Mouse (Mus musculus): ENCODE measurements around the gene Dlat. TPM values are rescaled to one million over a fixed set of nuclear protein-coding genes. Genes with fewer than 3 reads are reported as not detected.
A peak's percentile ranks its signal among the peaks of the same experiment; 100 is the strongest.

Gene Dlat
- polyA plus RNA-seq, 1 experiment from 2014 or later = 54.9 TPM

DNA sequence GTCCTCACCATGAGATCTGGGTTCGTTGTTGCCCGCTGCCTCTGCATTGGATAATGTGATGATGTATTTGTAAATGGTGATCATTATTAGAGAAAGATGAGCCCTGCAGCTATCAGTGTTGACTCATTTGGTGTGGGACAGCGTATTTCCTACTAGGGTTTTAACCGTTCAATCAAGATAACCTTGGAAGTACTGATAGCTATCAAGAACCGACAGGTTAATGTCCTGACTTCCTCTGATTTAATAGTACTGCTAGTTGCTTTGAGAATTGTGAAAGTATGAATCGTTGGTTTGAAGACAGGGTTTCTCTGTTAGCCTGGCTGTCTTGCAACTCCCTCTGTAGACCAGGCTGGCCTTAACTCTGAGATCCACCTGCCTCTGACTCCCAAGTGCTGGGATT is 55.2 kb downstream of the Dlat start:
- 5% methylated on average over 6 of the region's 6 CpGs for WGBS
- H3K4me2 ChIP-seq (ENCODE audit: low read length) = peak overlapping the region; percentile 94
- H3K9me3 ChIP-seq (ENCODE audit: control insufficient read depth, low read length) = no peaks in the 10 kb centered on the region
- peaks cover 23% of the 10 kb centered on the region for H3K4me1 ChIP-seq (ENCODE audit: control insufficient read depth, insufficient read depth, low read length)
- peak overlapping the region; percentile 86 for H3K4me3 ChIP-seq (replicated peaks; ENCODE audit: low read depth, low read length)
- H3K27me3 ChIP-seq (ENCODE audit: control insufficient read depth, insufficient read depth, low read length) = no peaks in the 10 kb centered on the region
- peaks cover 48% of the 10 kb centered on the region for H3K36me3 ChIP-seq (ENCODE audit: control insufficient read depth, insufficient read depth, low read length)
- H3K27ac ChIP-seq (replicated peaks; ENCODE audit: low read depth, low read length) = peak overlapping the region; percentile 87
- ATAC-seq (ENCODE audit: low FRiP score, low TSS enrichment) (no peak), DNase-seq (no peak)
- H3K9ac ChIP-seq (replicated peaks; ENCODE audit: low read length) = peak overlapping the region; percentile 85

DNA sequence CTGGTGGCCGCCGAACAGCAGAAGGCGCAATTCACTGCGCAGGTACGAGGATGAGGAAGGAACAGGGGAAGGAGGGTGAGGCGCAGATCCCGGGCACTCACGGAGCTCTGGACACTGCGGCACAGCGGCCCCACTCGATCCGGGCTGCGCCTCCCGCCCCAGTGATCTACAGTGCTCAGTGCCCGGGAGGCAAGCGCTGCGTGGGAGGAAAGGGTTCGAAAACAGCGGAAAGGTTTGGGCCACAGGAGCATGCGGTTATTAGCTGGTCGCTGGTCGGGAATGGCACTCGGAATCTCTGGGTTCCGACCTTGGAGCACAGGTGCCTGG is 55.6 kb downstream of the Dlat start:
- H3K27me3 ChIP-seq (ENCODE audit: control insufficient read depth, insufficient read depth, low read length) = no peaks in the 10 kb centered on the region
- peaks cover 48% of the 10 kb centered on the region for H3K36me3 ChIP-seq (ENCODE audit: control insufficient read depth, insufficient read depth, low read length)
- DNase-seq (no peak), ATAC-seq (ENCODE audit: low FRiP score, low TSS enrichment) (peak; percentile 88)
- peaks cover 23% of the 10 kb centered on the region for H3K4me1 ChIP-seq (ENCODE audit: control insufficient read depth, insufficient read depth, low read length)
- peak overlapping the region; percentile 87 for H3K27ac ChIP-seq (replicated peaks; ENCODE audit: low read depth, low read length)
- under 1% methylated on average over 24 of the region's 24 CpGs for WGBS
- H3K4me3 ChIP-seq (replicated peaks; ENCODE audit: low read depth, low read length) = peak overlapping the region; percentile 86
- no peaks in the 10 kb centered on the region for H3K9me3 ChIP-seq (ENCODE audit: control insufficient read depth, low read length)
- peak overlapping the region; percentile 94 for H3K4me2 ChIP-seq (ENCODE audit: low read length)
- H3K9ac ChIP-seq (replicated peaks; ENCODE audit: low read length) = peak overlapping the region; percentile 85

DNA sequence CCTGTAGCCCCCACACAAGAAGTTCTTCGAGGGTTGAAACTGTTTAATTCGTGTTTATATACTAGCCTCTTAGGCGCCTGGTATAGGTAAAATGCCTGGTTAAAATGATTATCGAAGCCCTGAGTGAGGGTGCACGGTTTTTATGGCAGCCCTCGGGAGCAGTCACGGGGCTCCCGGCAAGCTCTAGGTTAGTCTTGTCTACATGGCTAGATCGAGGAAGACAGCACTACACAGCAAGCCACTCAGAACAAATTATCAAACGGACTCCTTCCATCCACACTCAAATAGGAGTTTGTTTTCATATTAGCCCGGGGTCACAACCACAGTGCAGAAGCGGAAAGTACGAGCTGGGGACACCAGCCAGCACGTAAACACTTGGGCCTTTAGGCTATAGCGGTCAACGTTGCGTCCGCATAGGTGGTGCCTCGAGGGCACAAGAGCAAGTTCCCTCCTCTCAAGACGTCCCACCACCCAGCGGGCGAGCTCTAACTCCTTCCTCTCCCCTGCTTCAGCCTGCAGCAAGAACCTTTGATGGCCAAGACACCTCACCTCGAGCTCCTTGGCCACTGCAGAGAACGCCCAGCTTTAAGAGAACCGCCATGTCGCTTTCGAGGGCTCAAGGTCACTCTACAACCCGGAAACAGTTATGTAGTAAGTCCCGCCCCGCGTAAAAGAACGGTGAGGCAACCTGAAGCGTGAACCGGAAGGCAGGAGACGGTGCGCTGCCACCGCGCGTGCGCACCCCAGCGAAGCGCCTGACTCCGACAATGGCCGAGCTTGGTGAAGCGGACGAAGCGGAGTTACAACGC is 56.2 kb downstream of the Dlat start, which contains the start of the genes Sdhd and Timm8b:
Gene Sdhd, minus strand, starts transcription at position 624 of the 809 bp plus-strand sequence.
Gene Timm8b, plus strand, starts transcription at position 722 of the 809 bp plus-strand sequence.
- peak; percentile 98 for DNase-seq
- Histone ChIP-seq H3K9me3 (ENCODE audit: control insufficient read depth, low read length) (no peaks in the 10 kb centered on the region), H3K4me2 (ENCODE audit: low read length) (peak within 1 kb of the TSS; percentile 94), H3K27me3 (ENCODE audit: control insufficient read depth, insufficient read depth, low read length) (no peaks in the 10 kb centered on the region), H3K36me3 (ENCODE audit: control insufficient read depth, insufficient read depth, low read length) (peaks cover 48% of the 10 kb centered on the region), H3K9ac (replicated peaks; ENCODE audit: low read length) (peak within 1 kb of the TSS; percentile 85), H3K4me1 (ENCODE audit: control insufficient read depth, insufficient read depth, low read length) (peaks cover 23% of the 10 kb centered on the region), H3K4me3 (replicated peaks; ENCODE audit: low read depth, low read length) (peak within 1 kb of the TSS; percentile 86), H3K27ac (replicated peaks; ENCODE audit: low read depth, low read length) (peak within 1 kb of the TSS; percentile 87)
- WGBS = under 1% methylated on average over 48 of the region's 48 CpGs
- ATAC-seq (ENCODE audit: low FRiP score, low TSS enrichment) = peak; percentile 97

DNA sequence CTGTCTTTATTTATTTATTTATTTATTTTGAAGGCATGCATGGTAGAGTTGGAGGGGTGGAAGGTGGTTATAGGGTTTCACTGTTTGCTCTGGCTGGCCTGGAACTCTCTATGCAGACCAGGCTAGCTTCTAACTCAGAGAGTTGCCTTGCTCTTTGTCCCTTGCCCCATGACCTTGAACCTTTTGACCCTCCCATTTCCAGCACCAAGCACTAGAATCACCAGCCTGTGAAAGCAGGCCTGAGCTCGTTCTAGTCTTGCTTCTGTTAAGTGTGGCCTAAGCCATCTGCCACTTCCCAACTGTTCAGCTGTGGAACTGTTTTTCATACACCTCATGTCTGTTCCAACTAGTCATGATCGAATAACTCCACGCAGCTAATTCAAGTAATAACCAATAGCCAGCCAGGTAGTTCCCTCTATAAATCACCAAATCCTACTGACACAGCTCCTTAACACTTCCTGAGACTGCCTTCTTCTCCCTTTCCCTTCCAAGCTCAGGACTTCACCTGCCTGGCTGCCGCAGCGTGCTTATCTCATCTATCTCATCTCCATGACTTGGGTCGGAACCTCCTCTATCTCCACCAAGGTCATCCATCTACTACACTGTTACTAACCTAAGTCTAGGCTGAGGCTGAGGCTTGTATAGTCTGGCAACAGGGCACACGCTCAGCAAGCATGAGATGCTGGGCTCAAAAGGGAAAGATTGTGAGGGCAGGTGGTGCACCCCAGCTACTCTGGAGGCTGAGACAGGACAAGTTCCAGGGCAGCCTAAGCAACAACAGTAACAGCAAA is 57.3 kb downstream of the Dlat start:
- Histone ChIP-seq H3K27ac (replicated peaks; ENCODE audit: low read depth, low read length) (no peak overlapping the region), H3K27me3 (ENCODE audit: control insufficient read depth, insufficient read depth, low read length) (no peaks in the 10 kb centered on the region), H3K9ac (replicated peaks; ENCODE audit: low read length) (no peak overlapping the region; the same call in 1 of the 2 replicates), H3K4me3 (replicated peaks; ENCODE audit: low read depth, low read length) (peak overlapping the region; percentile 86), H3K9me3 (ENCODE audit: control insufficient read depth, low read length) (no peaks in the 10 kb centered on the region), H3K4me2 (ENCODE audit: low read length) (peak overlapping the region; percentile 94), H3K4me1 (ENCODE audit: control insufficient read depth, insufficient read depth, low read length) (peaks cover 23% of the 10 kb centered on the region), H3K36me3 (ENCODE audit: control insufficient read depth, insufficient read depth, low read length) (peaks cover 48% of the 10 kb centered on the region)
- DNase-seq (no peak), ATAC-seq (ENCODE audit: low FRiP score, low TSS enrichment) (no peak)
- 91% methylated on average over 7 of the region's 7 CpGs for WGBS

DNA sequence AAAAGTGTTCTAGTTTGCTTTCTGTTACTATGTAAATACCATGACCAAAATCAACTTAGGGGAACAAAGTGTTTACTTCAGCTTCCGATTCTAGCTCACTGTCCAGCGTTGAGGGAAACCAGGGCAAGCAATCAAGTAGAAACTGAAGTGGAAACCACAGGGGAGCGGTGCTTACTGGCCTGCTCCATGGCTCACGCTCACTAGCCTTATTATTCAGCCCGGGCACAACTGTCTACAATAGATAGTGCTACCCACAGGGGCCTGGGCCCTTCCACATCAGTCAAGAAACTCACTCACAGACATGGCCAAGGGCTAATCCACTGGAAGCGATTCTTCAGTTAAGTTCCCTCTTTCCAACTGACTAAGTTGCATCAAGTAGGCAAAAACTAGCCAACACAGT is 58.0 kb downstream of the Dlat start:
- Histone ChIP-seq H3K4me3 (replicated peaks; ENCODE audit: low read depth, low read length) (no peak overlapping the region), H3K36me3 (ENCODE audit: control insufficient read depth, insufficient read depth, low read length) (peaks cover 53% of the 10 kb centered on the region), H3K9ac (replicated peaks; ENCODE audit: low read length) (no peak overlapping the region), H3K27ac (replicated peaks; ENCODE audit: low read depth, low read length) (no peak overlapping the region), H3K4me2 (ENCODE audit: low read length) (no peak overlapping the region), H3K27me3 (ENCODE audit: control insufficient read depth, insufficient read depth, low read length) (no peaks in the 10 kb centered on the region), H3K9me3 (ENCODE audit: control insufficient read depth, low read length) (no peaks in the 10 kb centered on the region), H3K4me1 (ENCODE audit: control insufficient read depth, insufficient read depth, low read length) (peaks cover 23% of the 10 kb centered on the region)
- ATAC-seq (ENCODE audit: low FRiP score, low TSS enrichment) (no peak), DNase-seq (no peak)
- 85% methylated on average over 6 of the region's 6 CpGs for WGBS

DNA sequence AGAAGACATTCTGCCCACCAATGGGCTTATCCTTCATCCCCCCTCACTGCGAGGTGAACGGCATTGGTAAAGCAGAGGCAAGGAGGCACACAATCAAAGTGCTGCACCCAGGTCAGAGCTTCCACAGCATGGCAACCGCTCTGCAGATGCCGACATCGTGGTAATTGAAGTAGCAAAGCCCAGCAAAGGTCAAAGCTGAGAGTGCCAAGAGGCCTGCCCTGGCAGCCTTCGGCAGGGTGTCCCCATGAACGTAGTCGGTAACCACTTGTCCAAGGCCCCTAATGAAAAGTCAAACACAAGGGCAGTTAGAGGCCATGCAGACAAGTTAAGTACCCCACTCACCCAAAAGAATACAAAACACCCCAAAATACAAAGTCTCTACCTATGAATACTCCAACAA is 62.6 kb downstream of the Dlat start:
- DNase-seq (no peak), ATAC-seq (ENCODE audit: low FRiP score, low TSS enrichment) (no peak)
- H3K4me2 ChIP-seq (ENCODE audit: low read length) = no peak overlapping the region
- peaks cover 3% of the 10 kb centered on the region for H3K4me1 ChIP-seq (ENCODE audit: control insufficient read depth, insufficient read depth, low read length)
- H3K27me3 ChIP-seq (ENCODE audit: control insufficient read depth, insufficient read depth, low read length) = no peaks in the 10 kb centered on the region
- no peak overlapping the region for H3K9ac ChIP-seq (replicated peaks; ENCODE audit: low read length)
- peaks cover 57% of the 10 kb centered on the region for H3K36me3 ChIP-seq (ENCODE audit: control insufficient read depth, insufficient read depth, low read length)
- no peaks in the 10 kb centered on the region for H3K9me3 ChIP-seq (ENCODE audit: control insufficient read depth, low read length)
- WGBS = 97% methylated on average over 8 of the region's 8 CpGs
- H3K27ac ChIP-seq (replicated peaks; ENCODE audit: low read depth, low read length) = no peak overlapping the region
- H3K4me3 ChIP-seq (replicated peaks; ENCODE audit: low read depth, low read length) = no peak overlapping the region

DNA sequence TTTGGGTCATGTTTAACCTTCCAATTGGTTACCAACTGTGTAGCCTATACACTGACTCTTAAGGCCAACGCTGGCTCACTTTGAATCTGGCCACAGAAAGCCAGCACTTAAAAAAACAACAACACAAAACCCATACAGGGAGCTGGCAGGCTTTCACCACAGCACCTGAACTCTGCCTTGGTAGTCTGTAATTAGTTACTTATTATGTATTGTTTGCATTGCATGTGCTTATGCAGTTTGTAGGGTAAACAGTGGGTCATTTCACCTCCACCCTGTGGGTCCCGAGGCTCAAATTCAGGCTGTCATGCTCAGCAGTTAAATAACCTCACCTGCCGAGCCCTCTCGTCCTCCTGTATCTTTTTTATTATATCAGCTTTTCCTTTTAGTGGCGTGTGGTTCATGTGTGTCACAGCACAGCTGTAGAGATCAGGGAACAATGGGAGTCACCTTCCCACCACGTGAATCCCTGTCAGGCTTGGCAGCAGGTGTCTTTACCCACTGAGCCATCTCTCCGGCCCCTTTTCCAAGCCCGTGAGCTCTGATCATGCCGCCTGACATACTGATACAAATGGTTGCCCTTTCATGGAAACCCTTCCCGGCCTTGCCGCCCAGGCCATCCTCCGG is 64.7 kb downstream of the Dlat start:
- Histone ChIP-seq H3K4me3 (replicated peaks; ENCODE audit: low read depth, low read length) (no peak overlapping the region), H3K36me3 (ENCODE audit: control insufficient read depth, insufficient read depth, low read length) (peaks cover 50% of the 10 kb centered on the region), H3K9me3 (ENCODE audit: control insufficient read depth, low read length) (no peaks in the 10 kb centered on the region), H3K27ac (replicated peaks; ENCODE audit: low read depth, low read length) (no peak overlapping the region), H3K4me2 (ENCODE audit: low read length) (no peak overlapping the region), H3K4me1 (ENCODE audit: control insufficient read depth, insufficient read depth, low read length) (no peaks in the 10 kb centered on the region), H3K27me3 (ENCODE audit: control insufficient read depth, insufficient read depth, low read length) (no peaks in the 10 kb centered on the region), H3K9ac (replicated peaks; ENCODE audit: low read length) (no peak overlapping the region)
- ATAC-seq (ENCODE audit: low FRiP score, low TSS enrichment) (no peak), DNase-seq (no peak)
- 80% methylated on average over 12 of the region's 12 CpGs for WGBS

DNA sequence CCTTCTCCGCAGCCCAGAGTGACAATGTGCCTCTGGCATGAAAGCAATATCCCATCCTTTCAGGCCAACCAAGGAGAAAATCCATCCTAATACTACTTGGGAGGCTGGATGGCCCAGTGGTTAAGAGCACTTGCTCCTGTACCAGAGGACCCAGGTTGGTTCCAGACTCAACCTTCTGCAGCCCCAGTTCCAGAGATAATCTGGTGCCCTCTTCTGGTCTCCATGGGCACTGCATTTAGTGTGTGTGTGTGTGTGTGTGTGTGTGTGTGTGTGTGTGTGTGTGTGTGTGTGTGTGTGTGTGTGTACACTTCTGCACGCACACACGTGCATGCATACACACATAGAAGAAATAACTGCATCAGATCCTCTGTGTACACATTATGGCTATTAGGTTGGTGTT is 66.0 kb downstream of the Dlat start:
- 85% methylated on average over 3 of the region's 3 CpGs for WGBS
- Histone ChIP-seq H3K27me3 (ENCODE audit: control insufficient read depth, insufficient read depth, low read length) (no peaks in the 10 kb centered on the region), H3K36me3 (ENCODE audit: control insufficient read depth, insufficient read depth, low read length) (peaks cover 38% of the 10 kb centered on the region), H3K4me2 (ENCODE audit: low read length) (no peak overlapping the region), H3K4me3 (replicated peaks; ENCODE audit: low read depth, low read length) (no peak overlapping the region), H3K9ac (replicated peaks; ENCODE audit: low read length) (no peak overlapping the region), H3K27ac (replicated peaks; ENCODE audit: low read depth, low read length) (no peak overlapping the region), H3K4me1 (ENCODE audit: control insufficient read depth, insufficient read depth, low read length) (no peaks in the 10 kb centered on the region), H3K9me3 (ENCODE audit: control insufficient read depth, low read length) (no peaks in the 10 kb centered on the region)
- peak; percentile 45 for DNase-seq
- no peak for ATAC-seq (ENCODE audit: low FRiP score, low TSS enrichment)

Measured in midbrain, embryonic 14.5 days (tissue).